Mouse (Mus musculus) lung, embryonic 16.5 days (tissue): ENCODE results near the gene Gsc2. TPM values are rescaled to one million over a fixed set of nuclear protein-coding genes. Genes with fewer than 3 reads are reported as not detected.
A peak's percentile ranks its signal among the peaks of the same experiment; 100 is the strongest.

Experiments
- ATAC-seq: fragments of 200-750 bp; cut with Nextera tagmentation; 2 replicates; pipeline ENCODE4 v1.8.0; 2017; ENCODE audit warnings: low read depth, mild to moderate bottlenecking, moderate library complexity
- H3K27ac ChIP-seq: fragments of 300-500 bp; sonication (generic); 2 replicates; pipeline ENCODE4 v1.5.1; 2014; ENCODE audit warnings: mild to moderate bottlenecking, control low read depth, low read length
- H3K27me3 ChIP-seq: fragments of 300-500 bp; sonication (generic); 2 replicates; pipeline ENCODE4 v1.6.1; 2014; ENCODE audit warnings: low read depth, low read length, mixed read lengths; ENCODE audit not compliant: control insufficient read depth, insufficient read depth
- H3K36me3 ChIP-seq: fragments of 300-500 bp; sonication (generic); 2 replicates; pipeline ENCODE4 v1.6.1; 2014; ENCODE audit warnings: low read length; ENCODE audit not compliant: control insufficient read depth, insufficient read depth
- H3K4me1 ChIP-seq: fragments of 300-500 bp; sonication (generic); replicated peaks from 2 replicates; pipeline ENCODE4 v1.6.1; 2014; ENCODE audit warnings: low read length, mixed read lengths; ENCODE audit not compliant: control insufficient read depth, insufficient read depth
- H3K4me2 ChIP-seq: fragments of 300-500 bp; sonication (generic); 2 replicates; pipeline ENCODE4 v1.6.1; 2014; ENCODE audit warnings: low read depth, low read length, control low read depth
- H3K4me3 ChIP-seq: fragments of 300-500 bp; sonication (generic); 2 replicates; pipeline ENCODE4 v1.5.1; 2014; ENCODE audit warnings: mild to moderate bottlenecking, low read length, control low read depth
- H3K9ac ChIP-seq: fragments of 300-500 bp; sonication (generic); 2 replicates; pipeline ENCODE4 v1.6.1; 2014; ENCODE audit warnings: low read length, control low read depth
- H3K9me3 ChIP-seq: fragments of 300-500 bp; sonication (generic); 2 replicates; pipeline ENCODE4 v1.6.1; 2016; ENCODE audit warnings: low read length; ENCODE audit not compliant: control insufficient read depth
- WGBS: fragments of 180-500 bp; shearing (Covaris S2); extraction: QIAGEN DNeasy Blood & Tissue Kit; methylation state at CpG from one replicate; pipeline ENCODE4 v1.1.7; 2014; 5-methylcytosine and 5-hydroxymethylcytosine counted together
- polyA plus RNA-seq: library from polyadenylated mRNA; unstranded; fragments of >200 nt; fragmentation: Nextera tagmentation; extraction: Ambion mirVana; gene quantifications from 2 replicates; pipeline ENCODE4 v1.2.1, GENCODE M21; 2015

Gsc2 gene
- polyA plus RNA-seq, 1 experiment from 2014 or later, result not detected

- 22% methylated on average over 9 of the region's 9 CpGs for WGBS
- Histone ChIP-seq H3K36me3 (no peaks in the 10 kb centered on the region), H3K9me3 (no peaks in the 10 kb centered on the region), H3K4me3 (no peak overlapping the region; the same call in 1 of the 2 replicates), H3K4me1 (peaks cover 9% of the 10 kb centered on the region), H3K4me2 (peak overlapping the region; percentile 2; the same call in 1 of the 2 replicates), H3K27me3 (no peaks in the 10 kb centered on the region; the same call in none of the 2 replicates), H3K27ac (peak overlapping the region; percentile 43), H3K9ac (peak overlapping the region; percentile 22; the same call in 1 of the 2 replicates)
- peak; percentile 72 for ATAC-seq
Measured at GRCm38 (mm10) chr16:17939255-17939751, 24.4 kb upstream of the Gsc2 start.

- Histone ChIP-seq H3K36me3 (no peaks in the 10 kb centered on the region), H3K9ac (0 out of 2 replicates have a peak overlapping the region, but pooled peaks have one; percentile 22), H3K27ac (peak overlapping the region; percentile 43), H3K4me2 (peak overlapping the region; percentile 2), H3K4me1 (peaks cover 9% of the 10 kb centered on the region), H3K27me3 (no peaks in the 10 kb centered on the region; the same call in none of the 2 replicates), H3K9me3 (no peaks in the 10 kb centered on the region), H3K4me3 (no peak overlapping the region; the same call in 1 of the 2 replicates)
- 9% methylated on average over 7 of the region's 7 CpGs for WGBS
- peak; percentile 95 for ATAC-seq
Measured at GRCm38 (mm10) chr16:17938821-17939220, 24.0 kb upstream of the Gsc2 start.

- H3K4me3 ChIP-seq, result no peak overlapping the region
- H3K4me1 ChIP-seq, result peaks cover 9% of the 10 kb centered on the region
- H3K4me2 ChIP-seq, result no peak overlapping the region
- H3K9ac ChIP-seq, result no peak overlapping the region
- no peak for ATAC-seq
- no peak overlapping the region for H3K27ac ChIP-seq
- H3K9me3 ChIP-seq, result no peaks in the 10 kb centered on the region
- H3K27me3 ChIP-seq, result no peaks in the 10 kb centered on the region; the same call in none of the 2 replicates
- WGBS, result 58% methylated on average over 7 of the region's 7 CpGs
- H3K36me3 ChIP-seq, result no peaks in the 10 kb centered on the region
Measured at GRCm38 (mm10) chr16:17938187-17938586, 23.3 kb upstream of the Gsc2 start.

GRCm38 (mm10) chr16:17936776-17937175, 21.9 kb upstream of the Gsc2 start:
- no peak for ATAC-seq
- no peaks in the 10 kb centered on the region for H3K9me3 ChIP-seq
- no peak overlapping the region for H3K9ac ChIP-seq
- H3K27me3 ChIP-seq, result no peaks in the 10 kb centered on the region; the same call in none of the 2 replicates
- no peaks in the 10 kb centered on the region for H3K36me3 ChIP-seq
- 75% methylated on average over 10 of the region's 10 CpGs for WGBS
- H3K4me1 ChIP-seq, result peaks cover 9% of the 10 kb centered on the region
- no peak overlapping the region for H3K4me2 ChIP-seq
- no peak overlapping the region for H3K4me3 ChIP-seq
- H3K27ac ChIP-seq, result no peak overlapping the region

GRCm38 (mm10) chr16:17934445-17934910, 19.6 kb upstream of the Gsc2 start:
- no peaks in the 10 kb centered on the region for H3K9me3 ChIP-seq
- H3K9ac ChIP-seq, result no peak overlapping the region
- no peak for ATAC-seq
- no peaks in the 10 kb centered on the region; the same call in none of the 2 replicates for H3K27me3 ChIP-seq
- no peak overlapping the region for H3K4me3 ChIP-seq
- H3K4me1 ChIP-seq, result peaks cover 8% of the 10 kb centered on the region
- H3K27ac ChIP-seq, result no peak overlapping the region
- 40% methylated on average over 3 of the region's 3 CpGs for WGBS
- no peaks in the 10 kb centered on the region for H3K36me3 ChIP-seq
- no peak overlapping the region for H3K4me2 ChIP-seq

- Histone ChIP-seq H3K9me3 (no peaks in the 10 kb centered on the region), H3K27me3 (no peaks in the 10 kb centered on the region; the same call in none of the 2 replicates), H3K4me2 (no peak overlapping the region), H3K4me1 (peaks cover 4% of the 10 kb centered on the region; the same call in 1 of the 2 replicates), H3K36me3 (no peaks in the 10 kb centered on the region), H3K9ac (no peak overlapping the region), H3K27ac (no peak overlapping the region), H3K4me3 (no peak overlapping the region)
- no peak for ATAC-seq
- WGBS, result 54% methylated on average over 9 of the region's 9 CpGs
Measured at GRCm38 (mm10) chr16:17933594-17934444, 19.0 kb upstream of the Gsc2 start.

- ATAC-seq, result no peak
- Histone ChIP-seq H3K9me3 (no peaks in the 10 kb centered on the region), H3K4me1 (no peaks in the 10 kb centered on the region; the same call in 1 of the 2 replicates), H3K4me3 (no peak overlapping the region), H3K27me3 (no peaks in the 10 kb centered on the region; the same call in none of the 2 replicates), H3K9ac (no peak overlapping the region), H3K4me2 (no peak overlapping the region), H3K27ac (no peak overlapping the region), H3K36me3 (no peaks in the 10 kb centered on the region)
- 74% methylated on average over 5 of the region's 5 CpGs for WGBS
Measured at GRCm38 (mm10) chr16:17931906-17932460, 17.1 kb upstream of the Gsc2 start.

- WGBS, result 67% methylated on average over 2 of the region's 2 CpGs
- ATAC-seq, result no peak
- no peak overlapping the region for H3K9ac ChIP-seq
- H3K27me3 ChIP-seq, result no peaks in the 10 kb centered on the region
- peaks cover 6% of the 10 kb centered on the region for H3K36me3 ChIP-seq
- no peak overlapping the region for H3K27ac ChIP-seq
- H3K4me1 ChIP-seq, result no peaks in the 10 kb centered on the region; the same call in 1 of the 2 replicates
- no peak overlapping the region for H3K4me3 ChIP-seq
- no peak overlapping the region for H3K4me2 ChIP-seq
- no peaks in the 10 kb centered on the region for H3K9me3 ChIP-seq
Measured at GRCm38 (mm10) chr16:17929631-17930030, 14.8 kb upstream of the Gsc2 start.

GRCm38 (mm10) chr16:17929211-17929610, 14.4 kb upstream of the Gsc2 start:
- H3K27ac ChIP-seq, result peak overlapping the region; percentile 90
- H3K9ac ChIP-seq, result no peak overlapping the region
- whole genome bisulfite sequencing, result 19% methylated on average over 2 of the region's 2 CpGs
- H3K9me3 ChIP-seq, result no peaks in the 10 kb centered on the region
- no peak overlapping the region for H3K4me2 ChIP-seq
- H3K4me1 ChIP-seq, result no peaks in the 10 kb centered on the region; the same call in 1 of the 2 replicates
- no peaks in the 10 kb centered on the region for H3K27me3 ChIP-seq
- ATAC-seq, result no peak
- H3K36me3 ChIP-seq, result peaks cover 6% of the 10 kb centered on the region
- no peak overlapping the region for H3K4me3 ChIP-seq
